Mouse (Mus musculus) heart, embryonic 15.5 days (tissue): ENCODE measurements around the gene Ube2l3. TPM values are rescaled to one million over a fixed set of nuclear protein-coding genes. Genes with fewer than 3 reads are reported as not detected.
"Not testable (repeated sequence)": the region's sequence is repeated elsewhere in the genome, so short reads cannot be mapped to it uniquely, and the experiment has no call there.

Source experiments
- ATAC-seq: fragments of 200-750 bp; cut with Nextera tagmentation; replicated peaks from 2 replicates; pipeline ENCODE4 v1.8.0; 2017; ENCODE audit warnings: low read depth, moderate TSS enrichment; ENCODE audit not compliant: insufficient number of reproducible peaks, insufficient read depth, low FRiP score
- H3K27ac ChIP-seq: fragments of 300-500 bp; sonication (generic); 2 replicates; pipeline ENCODE4 v1.5.1; 2015; ENCODE audit warnings: mild to moderate bottlenecking, inconsistent platforms
- H3K27me3 ChIP-seq: fragments of 300-500 bp; sonication (generic); 2 replicates; pipeline ENCODE4 v1.6.1; 2015; ENCODE audit warnings: inconsistent platforms
- H3K36me3 ChIP-seq: fragments of 300-500 bp; sonication (generic); 2 replicates; pipeline ENCODE4 v1.6.1; 2015; ENCODE audit warnings: mild to moderate bottlenecking, inconsistent platforms
- H3K4me1 ChIP-seq: fragments of 300-500 bp; sonication (generic); replicated peaks from 2 replicates; pipeline ENCODE4 v1.6.1; 2015; ENCODE audit warnings: inconsistent platforms
- H3K4me2 ChIP-seq: fragments of 300-500 bp; sonication (generic); 2 replicates; pipeline ENCODE4 v1.6.1; 2015; ENCODE audit warnings: inconsistent platforms, mild to moderate bottlenecking, moderate library complexity
- H3K4me3 ChIP-seq: fragments of 300-500 bp; sonication (generic); 2 replicates; pipeline ENCODE4 v1.5.1; 2015; ENCODE audit warnings: mild to moderate bottlenecking, inconsistent platforms
- H3K9ac ChIP-seq: fragments of 300-500 bp; sonication (generic); 2 replicates; pipeline ENCODE4 v1.6.1; 2015; ENCODE audit warnings: mild to moderate bottlenecking, inconsistent platforms
- H3K9me3 ChIP-seq: fragments of 300-500 bp; sonication (generic); replicated peaks from 2 replicates; pipeline ENCODE4 v1.6.1; 2016; ENCODE audit warnings: inconsistent platforms
- WGBS: fragments of 180-500 bp; shearing (Covaris S2); methylation state at CpG from one replicate; pipeline ENCODE4 v1.1.7; 2015; ENCODE audit warnings: mixed read lengths; 5-methylcytosine and 5-hydroxymethylcytosine counted together
- polyA plus RNA-seq: library from polyadenylated mRNA; unstranded; fragments of >200 nt; fragmentation: Nextera tagmentation; extraction: Ambion mirVana; gene quantifications from 2 replicates; pipeline ENCODE4 v1.2.1, GENCODE M21; 2015

Ube2l3 gene
- polyA plus RNA-seq, 1 experiment from 2014 or later = 264 TPM

GRCm38 (mm10) chr16:17232794-17233701, 30.6 kb upstream of the Ube2l3 start, which contains the start of gene Hic2:
TSS of gene Hic2 (plus strand) at chr16:17233572.
- 2% methylated on average over 59 of the region's 59 CpGs for WGBS
- Histone ChIP-seq H3K4me2 (peak within 1 kb of the TSS; percentile 93), H3K27ac (peak within 1 kb of the TSS; percentile 93), H3K4me1 (peaks cover 39% of the 10 kb centered on the region), H3K4me3 (peak within 1 kb of the TSS; percentile 97), H3K9ac (peak within 1 kb of the TSS; percentile 98), H3K27me3 (no peaks in the 10 kb centered on the region), H3K9me3 (no peaks in the 10 kb centered on the region), H3K36me3 (no peaks in the 10 kb centered on the region)
- peak; percentile 96 for ATAC-seq

GRCm38 (mm10) chr16:17231523-17231922, 29.1 kb upstream of the Ube2l3 start:
- ATAC-seq, H3K4me2 ChIP-seq, H3K27ac ChIP-seq, H3K36me3 ChIP-seq, H3K4me3 ChIP-seq, H3K27me3 ChIP-seq, H3K9me3 ChIP-seq, H3K9ac ChIP-seq: not testable (repeated sequence)
- peaks cover 26% of the 10 kb centered on the region for H3K4me1 ChIP-seq
- WGBS = 87% methylated on average over 2 of the region's 2 CpGs

DNA sequence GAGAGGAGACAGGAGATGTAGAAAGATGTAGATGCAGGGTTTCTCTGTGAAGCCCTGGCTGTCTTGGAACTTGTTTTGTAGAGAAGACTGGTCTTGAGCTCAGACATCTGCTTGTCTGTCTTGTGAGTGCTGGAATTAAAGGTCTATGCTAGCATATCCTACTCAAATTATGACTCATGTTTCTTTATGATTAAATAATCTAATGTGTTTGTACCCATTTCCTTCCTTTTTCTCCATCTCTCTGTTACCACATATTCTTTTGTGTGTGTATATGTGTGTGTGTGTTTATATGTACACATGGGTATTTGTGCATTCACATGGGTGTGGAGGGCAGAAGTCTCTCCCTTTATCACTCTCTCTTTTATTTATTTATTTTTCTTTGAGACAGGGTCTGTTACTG, 24.0 kb upstream of the Ube2l3 start:
- Histone ChIP-seq H3K4me3 (no peak overlapping the region), H3K27me3 (no peaks in the 10 kb centered on the region), H3K36me3 (no peaks in the 10 kb centered on the region), H3K4me1 (no peaks in the 10 kb centered on the region), H3K27ac (no peak overlapping the region), H3K4me2 (no peak overlapping the region), H3K9me3 (no peaks in the 10 kb centered on the region), H3K9ac (no peak overlapping the region)
- ATAC-seq = no peak

- 82% methylated on average over 5 of the region's 5 CpGs for WGBS
- no peaks in the 10 kb centered on the region for H3K9me3 ChIP-seq
- H3K4me3 ChIP-seq = no peak overlapping the region
- no peaks in the 10 kb centered on the region for H3K27me3 ChIP-seq
- no peaks in the 10 kb centered on the region for H3K36me3 ChIP-seq
- H3K4me1 ChIP-seq = no peaks in the 10 kb centered on the region
- no peak overlapping the region for H3K9ac ChIP-seq
- no peak for ATAC-seq
- H3K4me2 ChIP-seq = no peak overlapping the region
- H3K27ac ChIP-seq = no peak overlapping the region
Measured at GRCm38 (mm10) chr16:17225584-17225983, 23.1 kb upstream of the Ube2l3 start.

GRCm38 (mm10) chr16:17222197-17222596, 19.7 kb upstream of the Ube2l3 start:
- H3K9ac ChIP-seq = no peak overlapping the region
- H3K9me3 ChIP-seq = no peaks in the 10 kb centered on the region
- ATAC-seq = peak; percentile 100
- WGBS = 30% methylated on average over 25 of the region's 25 CpGs
- H3K27me3 ChIP-seq = no peaks in the 10 kb centered on the region
- H3K4me3 ChIP-seq = no peak overlapping the region
- H3K36me3 ChIP-seq = no peaks in the 10 kb centered on the region
- H3K27ac ChIP-seq = no peak overlapping the region
- H3K4me2 ChIP-seq = no peak overlapping the region
- peaks cover 9% of the 10 kb centered on the region for H3K4me1 ChIP-seq

DNA sequence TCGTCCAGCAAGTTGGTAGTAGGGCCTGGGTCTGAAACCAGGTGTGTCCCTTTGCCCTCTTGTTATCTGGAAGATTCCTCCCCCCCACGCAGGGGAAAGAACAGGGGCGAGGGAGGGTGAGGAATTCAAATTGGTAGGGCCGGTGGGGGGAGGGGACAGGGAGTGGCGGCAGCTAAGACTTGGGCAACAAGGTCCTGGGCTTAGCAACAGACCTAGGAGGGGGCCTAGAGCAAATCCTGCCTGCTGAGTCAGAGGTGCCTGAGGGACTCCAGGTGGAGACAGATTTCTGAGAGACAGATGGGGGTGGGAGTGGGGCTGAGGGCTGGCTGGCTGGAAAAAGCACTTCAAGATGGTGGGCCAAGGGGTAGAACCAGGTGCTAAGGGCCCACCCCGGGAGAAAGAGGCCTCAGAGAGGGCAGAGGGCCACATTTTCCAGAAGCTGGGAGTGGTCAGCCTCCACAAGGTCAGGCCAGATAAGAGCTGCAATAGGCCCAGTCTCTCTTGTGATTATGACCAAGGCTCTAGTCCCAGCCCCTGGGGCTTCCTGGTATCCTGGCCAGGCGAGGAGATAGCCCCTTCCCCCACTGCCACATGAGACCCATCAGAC, 17.8 kb upstream of the Ube2l3 start:
- Histone ChIP-seq H3K9me3 (no peaks in the 10 kb centered on the region), H3K4me2 (no peak overlapping the region), H3K4me3 (no peak overlapping the region), H3K27ac (no peak overlapping the region), H3K4me1 (peaks cover 9% of the 10 kb centered on the region), H3K27me3 (no peaks in the 10 kb centered on the region), H3K9ac (no peak overlapping the region), H3K36me3 (no peaks in the 10 kb centered on the region)
- WGBS = 34% methylated on average over 7 of the region's 7 CpGs
- no peak for ATAC-seq

DNA sequence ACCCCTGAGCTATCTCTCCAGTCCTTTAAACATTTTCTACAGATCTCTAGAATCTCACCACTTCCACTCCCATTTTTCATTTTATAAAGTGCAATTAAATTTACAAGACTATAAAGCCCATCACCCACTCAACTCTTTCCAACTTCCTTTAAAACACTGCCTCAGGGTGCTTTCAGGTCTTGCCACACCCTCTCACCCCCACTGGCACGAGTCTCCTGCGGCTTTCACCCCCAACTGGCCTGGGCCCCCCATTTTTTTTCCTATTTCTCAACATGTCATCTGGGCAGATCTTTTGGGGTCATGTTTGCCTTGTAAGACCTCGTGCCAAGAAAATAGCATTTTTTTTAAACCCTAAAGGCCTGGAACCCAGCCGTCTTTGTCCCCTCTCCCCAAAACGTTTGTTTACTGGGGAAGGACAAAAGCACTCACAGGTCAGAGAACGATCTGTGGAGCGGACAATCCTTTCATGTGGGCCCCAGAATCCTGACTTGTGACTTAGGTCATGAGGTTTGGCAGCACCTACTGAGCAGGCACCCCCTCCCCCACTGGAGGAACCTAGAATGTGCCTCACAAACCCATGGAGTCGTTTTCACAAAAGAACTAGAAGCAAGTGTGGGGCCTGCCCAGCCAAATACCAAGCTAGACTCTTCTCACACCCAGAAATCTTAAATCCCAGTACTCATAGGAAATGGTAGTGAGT, 14.6 kb upstream of the Ube2l3 start:
- Histone ChIP-seq H3K36me3 (no peaks in the 10 kb centered on the region), H3K4me2 (no peak overlapping the region), H3K4me3 (no peak overlapping the region), H3K9ac (no peak overlapping the region), H3K9me3 (no peaks in the 10 kb centered on the region), H3K4me1 (peaks cover 9% of the 10 kb centered on the region), H3K27ac (no peak overlapping the region), H3K27me3 (peaks cover 1% of the 10 kb centered on the region; the same call in 1 of the 2 replicates)
- ATAC-seq = no peak
- 62% methylated on average over 8 of the region's 8 CpGs for WGBS

DNA sequence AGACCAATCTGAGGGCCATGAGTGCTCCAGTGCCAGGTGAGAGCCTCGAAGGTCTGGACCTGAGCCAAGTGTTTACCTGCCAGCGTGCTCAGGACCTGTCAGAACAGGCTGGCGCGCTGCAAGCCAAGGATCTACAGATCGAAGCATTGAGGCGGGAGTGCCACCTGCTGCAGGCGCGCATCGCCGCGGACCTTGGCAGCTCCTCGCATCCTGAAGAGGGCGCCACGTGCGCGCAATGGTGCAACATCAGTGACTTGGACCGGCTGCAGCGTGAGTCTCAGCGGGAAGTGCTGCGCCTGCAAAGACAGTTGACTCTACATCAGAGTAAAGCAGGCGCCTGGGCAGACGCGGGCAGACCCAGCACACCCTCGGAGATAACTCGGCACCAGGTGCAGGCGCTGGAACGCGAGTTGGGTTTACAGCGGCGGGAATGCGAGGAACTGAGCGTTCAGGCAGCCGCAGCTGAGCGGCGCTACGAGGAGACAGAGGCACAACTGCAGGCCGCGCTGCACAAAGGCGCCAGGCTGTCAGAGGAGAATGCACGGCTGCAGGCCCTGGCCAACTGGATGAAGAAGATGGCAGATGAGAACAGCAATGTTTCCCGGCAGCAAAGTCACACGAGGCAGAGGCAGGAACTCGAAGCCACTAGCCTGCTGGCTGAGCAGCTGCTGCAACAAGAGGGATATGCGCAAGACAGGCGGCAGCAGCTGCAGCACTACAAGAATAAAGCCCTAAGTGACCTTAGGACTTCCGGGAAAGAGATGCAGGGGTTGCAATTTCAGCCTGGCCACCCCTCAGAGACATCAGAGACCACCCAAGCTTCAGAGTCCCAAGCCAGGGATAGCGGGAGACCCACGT, 7.8 kb upstream of the Ube2l3 start:
- Histone ChIP-seq H3K27ac (no peak overlapping the region), H3K4me1 (peaks cover 22% of the 10 kb centered on the region), H3K9ac (peak overlapping the region; percentile 34), H3K36me3 (no peaks in the 10 kb centered on the region), H3K27me3 (peaks cover 20% of the 10 kb centered on the region), H3K9me3 (no peaks in the 10 kb centered on the region), H3K4me3 (peak overlapping the region; percentile 68), H3K4me2 (peak overlapping the region; percentile 99)
- peak; percentile 59 for ATAC-seq
- WGBS = 8% methylated on average over 48 of the region's 48 CpGs

- peak overlapping the region; percentile 29; the same call in 1 of the 2 replicates for H3K9ac ChIP-seq
- H3K4me3 ChIP-seq = peak overlapping the region; percentile 68
- H3K4me1 ChIP-seq = peaks cover 22% of the 10 kb centered on the region
- WGBS = 1% methylated on average over 37 of the region's 37 CpGs
- H3K9me3 ChIP-seq = no peaks in the 10 kb centered on the region
- H3K4me2 ChIP-seq = peak overlapping the region; percentile 99
- no peak overlapping the region for H3K27ac ChIP-seq
- peak; percentile 4; the same call in 1 of the 2 replicates for ATAC-seq
- peaks cover 20% of the 10 kb centered on the region for H3K27me3 ChIP-seq
- no peaks in the 10 kb centered on the region for H3K36me3 ChIP-seq
Measured at GRCm38 (mm10) chr16:17209404-17209960, 7.0 kb upstream of the Ube2l3 start.
